Mouse (Mus musculus) liver, embryonic 12.5 days (tissue): ENCODE results near the gene Rftn1. TPM values are rescaled to one million over a fixed set of nuclear protein-coding genes. Genes with fewer than 3 reads are reported as not detected.

Experiments
- ATAC-seq: fragments of 200-750 bp; cut with Nextera tagmentation; 2 replicates; pipeline ENCODE4 v1.8.0; 2017; ENCODE audit warnings: moderate number of reproducible peaks, mild to moderate bottlenecking, moderate library complexity
- H3K27ac ChIP-seq: fragments of 300-500 bp; sonication (generic); 2 replicates; pipeline ENCODE4 v1.5.1; 2016; ENCODE audit warnings: mild to moderate bottlenecking
- H3K27me3 ChIP-seq: fragments of 300-500 bp; sonication (generic); replicated peaks from 2 replicates; pipeline ENCODE4 v1.6.1; 2016; ENCODE audit warnings: mild to moderate bottlenecking, moderate library complexity
- H3K36me3 ChIP-seq: fragments of 300-500 bp; sonication (generic); 2 replicates; pipeline ENCODE4 v1.6.1; 2016; ENCODE audit warnings: mild to moderate bottlenecking, moderate library complexity
- H3K4me1 ChIP-seq: fragments of 300-500 bp; sonication (generic); 2 replicates; pipeline ENCODE4 v1.6.1; 2016
- H3K4me2 ChIP-seq: fragments of 300-500 bp; sonication (generic); 2 replicates; pipeline ENCODE4 v1.6.1; 2016; ENCODE audit warnings: mild to moderate bottlenecking, moderate library complexity
- H3K4me3 ChIP-seq: fragments of 300-500 bp; sonication (generic); 2 replicates; pipeline ENCODE4 v1.5.1; 2016; ENCODE audit warnings: mild to moderate bottlenecking, moderate library complexity
- H3K9ac ChIP-seq: fragments of 300-500 bp; sonication (generic); 2 replicates; pipeline ENCODE4 v1.6.1; 2016; ENCODE audit warnings: mild to moderate bottlenecking, moderate library complexity
- H3K9me3 ChIP-seq: fragments of 300-500 bp; sonication (generic); replicated peaks from 2 replicates; pipeline ENCODE4 v1.6.1; 2016; ENCODE audit warnings: mild to moderate bottlenecking, moderate library complexity
- WGBS: fragments of 180-500 bp; shearing (Covaris S2); methylation state at CpG from one replicate; pipeline ENCODE4 v1.1.7; 2016; ENCODE audit not compliant: insufficient replicate concordance; 5-methylcytosine and 5-hydroxymethylcytosine counted together
- polyA plus RNA-seq: library from polyadenylated mRNA; unstranded; fragments of >200 nt; fragmentation: Nextera tagmentation; extraction: Ambion mirVana; gene quantifications from 2 replicates; pipeline ENCODE4 v1.2.1, GENCODE M21; 2016

The Rftn1 gene
- polyA plus RNA-seq, 1 experiment from 2014 or later, result 11.0 TPM

GRCm38 (mm10) chr17:50197572-50197971 is 7.1 kb upstream of the Rftn1 start:
- 0 out of 2 replicates have a peak, but pooled peaks cover 6% of the 10 kb centered on the region for H3K4me1 ChIP-seq
- no peaks in the 10 kb centered on the region for H3K9me3 ChIP-seq
- no peak for ATAC-seq
- WGBS, result 56% methylated on average over 4 of the region's 4 CpGs
- no peak overlapping the region for H3K4me3 ChIP-seq
- H3K27me3 ChIP-seq, result peaks cover 39% of the 10 kb centered on the region
- H3K9ac ChIP-seq, result no peak overlapping the region
- H3K4me2 ChIP-seq, result no peak overlapping the region
- no peak overlapping the region for H3K27ac ChIP-seq
- H3K36me3 ChIP-seq, result no peaks in the 10 kb centered on the region

- no peak overlapping the region for H3K4me3 ChIP-seq
- no peaks in the 10 kb centered on the region for H3K9me3 ChIP-seq
- no peak for ATAC-seq
- no peak overlapping the region for H3K27ac ChIP-seq
- H3K27me3 ChIP-seq, result peaks cover 47% of the 10 kb centered on the region
- H3K9ac ChIP-seq, result no peak overlapping the region
- 38% methylated on average over 10 of the region's 10 CpGs for WGBS
- no peaks in the 10 kb centered on the region for H3K36me3 ChIP-seq
- 0 out of 2 replicates have a peak, but pooled peaks cover 6% of the 10 kb centered on the region for H3K4me1 ChIP-seq
- no peak overlapping the region for H3K4me2 ChIP-seq
Measured at GRCm38 (mm10) chr17:50196005-50196672, 5.7 kb upstream of the Rftn1 start.

GRCm38 (mm10) chr17:50195399-50195798 is 4.9 kb upstream of the Rftn1 start:
- H3K4me2 ChIP-seq, result no peak overlapping the region
- H3K4me1 ChIP-seq, result peaks cover 10% of the 10 kb centered on the region
- no peak overlapping the region for H3K9ac ChIP-seq
- H3K4me3 ChIP-seq, result no peak overlapping the region
- no peaks in the 10 kb centered on the region for H3K36me3 ChIP-seq
- 76% methylated on average over 7 of the region's 7 CpGs for WGBS
- ATAC-seq, result peak; percentile 24; the same call in 1 of the 2 replicates
- peaks cover 51% of the 10 kb centered on the region for H3K27me3 ChIP-seq
- no peak overlapping the region for H3K27ac ChIP-seq
- H3K9me3 ChIP-seq, result no peaks in the 10 kb centered on the region

DNA sequence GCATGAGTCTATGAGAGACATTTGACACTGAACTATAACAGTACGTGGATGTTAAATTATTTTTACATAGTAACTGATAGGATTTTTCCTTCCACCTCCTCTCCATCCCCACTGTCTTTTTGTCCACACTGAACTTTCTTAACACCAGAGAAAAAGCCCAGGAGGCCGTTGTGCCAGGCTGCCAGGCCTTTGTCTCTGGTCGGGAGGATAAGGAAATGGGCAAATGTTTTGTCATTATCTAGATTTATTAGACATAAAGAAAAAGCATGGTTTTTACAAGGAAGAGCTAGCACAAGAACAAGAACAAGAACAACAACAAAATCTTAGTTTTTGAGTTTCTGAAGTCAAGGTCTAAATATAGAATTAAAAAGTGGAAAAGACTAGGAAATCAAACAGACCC is 4.1 kb upstream of the Rftn1 start:
- no peak for ATAC-seq
- Histone ChIP-seq H3K9me3 (no peaks in the 10 kb centered on the region), H3K4me2 (no peak overlapping the region), H3K4me3 (no peak overlapping the region), H3K9ac (no peak overlapping the region), H3K27ac (no peak overlapping the region), H3K4me1 (peaks cover 18% of the 10 kb centered on the region), H3K27me3 (peaks cover 54% of the 10 kb centered on the region), H3K36me3 (no peaks in the 10 kb centered on the region)
- 56% methylated on average over 3 of the region's 3 CpGs for WGBS

GRCm38 (mm10) chr17:50193653-50194052 is 3.2 kb upstream of the Rftn1 start:
- Histone ChIP-seq H3K36me3 (no peaks in the 10 kb centered on the region), H3K4me3 (no peak overlapping the region), H3K4me1 (peaks cover 20% of the 10 kb centered on the region), H3K27ac (no peak overlapping the region), H3K4me2 (no peak overlapping the region), H3K9me3 (no peaks in the 10 kb centered on the region), H3K9ac (no peak overlapping the region), H3K27me3 (peaks cover 59% of the 10 kb centered on the region)
- ATAC-seq, result no peak
- WGBS, result 54% methylated on average over 3 of the region's 3 CpGs

DNA sequence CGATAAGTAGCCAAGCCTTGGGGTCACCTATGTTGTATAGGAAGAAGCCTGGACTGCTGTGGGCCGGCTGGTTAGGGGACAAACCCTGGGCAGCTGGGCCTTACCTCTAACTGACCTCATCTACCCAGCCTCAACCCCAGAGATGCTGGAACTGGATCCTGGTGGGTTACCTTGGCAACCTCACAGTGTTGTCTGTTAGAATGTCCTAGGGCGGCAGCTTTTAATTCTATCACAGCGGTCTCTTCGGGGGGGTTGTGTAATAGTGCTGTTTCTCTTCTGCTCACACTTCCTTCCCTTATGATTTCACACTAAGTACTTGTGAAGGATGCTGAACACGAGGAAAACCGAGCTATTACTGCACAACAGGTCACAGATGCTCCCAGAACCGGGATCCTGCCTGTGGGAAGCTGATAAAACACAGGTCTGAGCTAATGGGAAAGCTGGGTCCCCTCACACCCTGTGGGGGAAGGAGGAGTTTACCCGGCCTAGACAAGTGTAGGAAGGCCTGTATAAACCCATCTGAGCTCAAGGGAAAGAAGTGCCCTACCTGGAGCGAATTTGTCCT is 2.0 kb upstream of the Rftn1 start:
- Histone ChIP-seq H3K27ac (no peak overlapping the region), H3K36me3 (no peaks in the 10 kb centered on the region), H3K4me1 (peaks cover 17% of the 10 kb centered on the region), H3K9ac (no peak overlapping the region), H3K4me3 (no peak overlapping the region), H3K27me3 (peaks cover 59% of the 10 kb centered on the region), H3K4me2 (no peak overlapping the region), H3K9me3 (no peaks in the 10 kb centered on the region)
- 58% methylated on average over 10 of the region's 10 CpGs for WGBS
- no peak for ATAC-seq

DNA sequence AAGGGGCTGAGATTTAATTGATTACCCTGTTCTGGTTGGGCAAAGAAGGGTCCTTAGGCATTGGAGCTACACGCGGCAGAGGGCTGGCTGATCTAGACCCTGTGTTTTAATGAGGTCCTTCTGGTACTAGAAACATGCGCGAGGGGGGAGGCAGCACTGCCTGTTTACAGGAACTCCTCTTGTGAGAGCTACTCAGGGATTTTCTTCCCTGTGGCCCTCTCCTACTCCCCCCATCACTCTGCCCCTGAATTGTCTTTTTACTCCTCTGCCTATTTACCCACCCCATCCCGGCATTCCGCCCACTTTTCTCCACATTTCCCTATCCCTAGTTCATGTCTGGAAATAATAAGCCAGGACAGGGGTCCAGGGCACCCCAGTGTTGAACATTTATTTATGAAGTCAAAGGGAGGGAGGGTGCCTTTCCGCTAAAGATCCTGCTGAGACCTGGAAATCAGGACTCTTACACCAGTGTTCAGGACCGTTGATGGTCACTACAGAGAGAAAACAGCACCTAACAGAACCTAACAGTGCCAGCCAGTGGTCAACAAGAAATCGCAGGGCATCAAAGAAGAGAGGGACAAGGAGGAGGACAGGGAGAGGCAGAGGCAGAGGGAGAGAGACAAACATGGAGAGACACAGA is 964 bp upstream of the Rftn1 start:
- no peak overlapping the region for H3K27ac ChIP-seq
- H3K9ac ChIP-seq, result no peak overlapping the region
- H3K4me3 ChIP-seq, result no peak overlapping the region
- H3K9me3 ChIP-seq, result no peaks in the 10 kb centered on the region
- peaks cover 14% of the 10 kb centered on the region for H3K4me1 ChIP-seq
- H3K27me3 ChIP-seq, result peaks cover 57% of the 10 kb centered on the region
- H3K36me3 ChIP-seq, result no peaks in the 10 kb centered on the region
- WGBS, result 56% methylated on average over 9 of the region's 9 CpGs
- H3K4me2 ChIP-seq, result no peak overlapping the region
- ATAC-seq, result no peak

- H3K4me1 ChIP-seq, result peaks cover 14% of the 10 kb centered on the region
- no peaks in the 10 kb centered on the region for H3K36me3 ChIP-seq
- H3K9ac ChIP-seq, result peak overlapping the region; percentile 60
- H3K4me2 ChIP-seq, result peak overlapping the region; percentile 77
- WGBS, result under 1% methylated on average over 24 of the region's 24 CpGs
- H3K27me3 ChIP-seq, result peaks cover 53% of the 10 kb centered on the region
- H3K4me3 ChIP-seq, result peak overlapping the region; percentile 62
- H3K27ac ChIP-seq, result no peak overlapping the region
- H3K9me3 ChIP-seq, result no peaks in the 10 kb centered on the region
- peak; percentile 70 for ATAC-seq
Measured at GRCm38 (mm10) chr17:50189381-50190012, 977 bp downstream of the Rftn1 start.

GRCm38 (mm10) chr17:50188662-50189345 is 1.7 kb downstream of the Rftn1 start:
- Histone ChIP-seq H3K9ac (no peak overlapping the region), H3K27me3 (peaks cover 49% of the 10 kb centered on the region), H3K27ac (no peak overlapping the region), H3K9me3 (no peaks in the 10 kb centered on the region), H3K36me3 (no peaks in the 10 kb centered on the region), H3K4me2 (peak overlapping the region; percentile 77), H3K4me1 (peaks cover 14% of the 10 kb centered on the region), H3K4me3 (no peak overlapping the region)
- ATAC-seq, result no peak
- WGBS, result 65% methylated on average over 12 of the region's 12 CpGs

GRCm38 (mm10) chr17:50185616-50186015 is 4.9 kb downstream of the Rftn1 start:
- Histone ChIP-seq H3K36me3 (no peaks in the 10 kb centered on the region), H3K4me3 (no peak overlapping the region), H3K9me3 (no peaks in the 10 kb centered on the region), H3K4me2 (no peak overlapping the region), H3K27me3 (peaks cover 20% of the 10 kb centered on the region), H3K9ac (no peak overlapping the region), H3K27ac (no peak overlapping the region), H3K4me1 (peaks cover 12% of the 10 kb centered on the region)
- WGBS, result 56% methylated on average over 5 of the region's 5 CpGs
- ATAC-seq, result no peak

- WGBS, result 69% methylated on average over 4 of the region's 4 CpGs
- H3K27me3 ChIP-seq, result peaks cover 15% of the 10 kb centered on the region
- H3K4me2 ChIP-seq, result no peak overlapping the region
- no peaks in the 10 kb centered on the region for H3K36me3 ChIP-seq
- no peak overlapping the region for H3K27ac ChIP-seq
- peaks cover 6% of the 10 kb centered on the region for H3K4me1 ChIP-seq
- no peak overlapping the region for H3K4me3 ChIP-seq
- no peak for ATAC-seq
- no peak overlapping the region for H3K9ac ChIP-seq
- H3K9me3 ChIP-seq, result no peaks in the 10 kb centered on the region
Measured at GRCm38 (mm10) chr17:50185083-50185482, 5.4 kb downstream of the Rftn1 start.
